Mouse (Mus musculus) heart, embryonic 11.5 days (tissue): ENCODE results near the gene Ephb1. TPM values are rescaled to one million over a fixed set of nuclear protein-coding genes. Genes with fewer than 3 reads are reported as not detected.

ENCODE experiments used
- ATAC-seq: fragments of 200-750 bp; cut with Nextera tagmentation; replicated peaks from 2 replicates; pipeline ENCODE4 v1.8.0; 2017; ENCODE audit warnings: moderate library complexity; ENCODE audit not compliant: insufficient number of reproducible peaks, low FRiP score, low TSS enrichment
- H3K27ac ChIP-seq: fragments of 300-500 bp; sonication (generic); 2 replicates; pipeline ENCODE4 v1.5.1; 2014; ENCODE audit warnings: mild to moderate bottlenecking, low read depth, low read length
- H3K27me3 ChIP-seq: fragments of 300-500 bp; sonication (generic); 2 replicates; pipeline ENCODE4 v1.6.1; 2014; ENCODE audit warnings: mild to moderate bottlenecking, low read length, mixed read lengths; ENCODE audit not compliant: control insufficient read depth, insufficient read depth
- H3K36me3 ChIP-seq: fragments of 300-500 bp; sonication (generic); 2 replicates; pipeline ENCODE4 v1.6.1; 2014; ENCODE audit warnings: mild to moderate bottlenecking, low read length, moderate library complexity, mixed read lengths; ENCODE audit not compliant: control insufficient read depth, insufficient read depth
- H3K4me1 ChIP-seq: fragments of 300-500 bp; sonication (generic); 2 replicates; pipeline ENCODE4 v1.6.1; 2014; ENCODE audit warnings: low read length; ENCODE audit not compliant: control insufficient read depth, insufficient read depth
- H3K4me2 ChIP-seq: fragments of 300-500 bp; sonication (generic); 2 replicates; pipeline ENCODE4 v1.6.1; 2014; ENCODE audit warnings: mild to moderate bottlenecking, moderate library complexity
- H3K4me3 ChIP-seq: fragments of 300-500 bp; sonication (generic); 2 replicates; pipeline ENCODE4 v1.5.1; 2014; ENCODE audit warnings: low read depth, low read length
- H3K9ac ChIP-seq: fragments of 300-500 bp; sonication (generic); 2 replicates; pipeline ENCODE4 v1.6.1; 2014; ENCODE audit warnings: mild to moderate bottlenecking, low read depth, low read length, moderate library complexity
- H3K9me3 ChIP-seq: fragments of 300-500 bp; sonication (generic); replicated peaks from 2 replicates; pipeline ENCODE4 v1.6.1; 2016; ENCODE audit warnings: low read length; ENCODE audit not compliant: control insufficient read depth
- WGBS: fragments of 180-500 bp; shearing (Covaris S2); extraction: QIAGEN DNeasy Blood & Tissue Kit; methylation state at CpG from one replicate; pipeline ENCODE4 v1.1.7; 2014; ENCODE audit not compliant: insufficient replicate concordance; 5-methylcytosine and 5-hydroxymethylcytosine counted together
- polyA plus RNA-seq: library from polyadenylated mRNA; unstranded; fragments of >200 nt; fragmentation: Nextera tagmentation; extraction: Ambion mirVana; gene quantifications from 2 replicates; pipeline ENCODE4 v1.2.1, GENCODE M21; 2014

The Ephb1 gene
- polyA plus RNA-seq, 1 experiment from 2014 or later: 0.87 TPM

- H3K9me3 ChIP-seq: no peaks in the 10 kb centered on the region
- no peak overlapping the region for H3K4me3 ChIP-seq
- no peaks in the 10 kb centered on the region for H3K36me3 ChIP-seq
- H3K4me2 ChIP-seq: no peak overlapping the region
- no peak for ATAC-seq
- H3K27me3 ChIP-seq: peaks cover 82% of the 10 kb centered on the region
- no peak overlapping the region for H3K9ac ChIP-seq
- no peak overlapping the region for H3K27ac ChIP-seq
- 60% methylated on average over 7 of the region's 7 CpGs for WGBS
- peaks cover 5% of the 10 kb centered on the region; the same call in 1 of the 2 replicates for H3K4me1 ChIP-seq
Measured at GRCm38 (mm10) chr9:102263760-102264159, 90.7 kb downstream of the Ephb1 start.

GRCm38 (mm10) chr9:102262100-102262501 is 92.4 kb downstream of the Ephb1 start:
- Histone ChIP-seq H3K27ac (no peak overlapping the region), H3K9ac (no peak overlapping the region), H3K4me1 (peaks cover 5% of the 10 kb centered on the region; the same call in 1 of the 2 replicates), H3K4me2 (peak overlapping the region; percentile 32), H3K4me3 (no peak overlapping the region), H3K36me3 (no peaks in the 10 kb centered on the region), H3K9me3 (no peaks in the 10 kb centered on the region), H3K27me3 (peaks cover 84% of the 10 kb centered on the region)
- 12% methylated on average over 4 of the region's 4 CpGs for WGBS
- no peak for ATAC-seq

GRCm38 (mm10) chr9:102261511-102261910 is 93.0 kb downstream of the Ephb1 start:
- ATAC-seq: no peak
- no peaks in the 10 kb centered on the region for H3K9me3 ChIP-seq
- H3K4me3 ChIP-seq: no peak overlapping the region
- H3K36me3 ChIP-seq: no peaks in the 10 kb centered on the region
- 25% methylated on average over 9 of the region's 9 CpGs for WGBS
- peaks cover 86% of the 10 kb centered on the region for H3K27me3 ChIP-seq
- H3K4me1 ChIP-seq: peaks cover 5% of the 10 kb centered on the region; the same call in 1 of the 2 replicates
- H3K4me2 ChIP-seq: no peak overlapping the region
- H3K9ac ChIP-seq: no peak overlapping the region
- no peak overlapping the region for H3K27ac ChIP-seq

GRCm38 (mm10) chr9:102256407-102256806 is 98.1 kb downstream of the Ephb1 start:
- Histone ChIP-seq H3K4me1 (0 out of 2 replicates have a peak, but pooled peaks cover under 1% of the 10 kb centered on the region), H3K36me3 (no peaks in the 10 kb centered on the region), H3K27me3 (peaks cover 90% of the 10 kb centered on the region), H3K27ac (no peak overlapping the region), H3K4me3 (no peak overlapping the region), H3K9me3 (no peaks in the 10 kb centered on the region), H3K9ac (no peak overlapping the region), H3K4me2 (no peak overlapping the region)
- 86% methylated on average over 5 of the region's 5 CpGs for WGBS
- no peak for ATAC-seq

- H3K36me3 ChIP-seq: no peaks in the 10 kb centered on the region
- peaks cover 88% of the 10 kb centered on the region for H3K27me3 ChIP-seq
- H3K4me3 ChIP-seq: no peak overlapping the region
- no peaks in the 10 kb centered on the region for H3K9me3 ChIP-seq
- H3K4me1 ChIP-seq: no peaks in the 10 kb centered on the region
- H3K4me2 ChIP-seq: no peak overlapping the region
- 74% methylated on average over 6 of the region's 6 CpGs for WGBS
- H3K9ac ChIP-seq: no peak overlapping the region
- no peak overlapping the region for H3K27ac ChIP-seq
- no peak for ATAC-seq
Measured at GRCm38 (mm10) chr9:102255803-102256202, 98.7 kb downstream of the Ephb1 start.

GRCm38 (mm10) chr9:102249124-102249816 is 105.2 kb downstream of the Ephb1 start:
- Histone ChIP-seq H3K4me2 (no peak overlapping the region), H3K4me3 (no peak overlapping the region), H3K27me3 (peaks cover 39% of the 10 kb centered on the region), H3K36me3 (no peaks in the 10 kb centered on the region), H3K9ac (no peak overlapping the region), H3K4me1 (no peaks in the 10 kb centered on the region), H3K9me3 (no peaks in the 10 kb centered on the region), H3K27ac (no peak overlapping the region)
- ATAC-seq: no peak
- WGBS: 48% methylated on average over 9 of the region's 9 CpGs

- peaks cover 23% of the 10 kb centered on the region for H3K27me3 ChIP-seq
- no peaks in the 10 kb centered on the region for H3K9me3 ChIP-seq
- H3K36me3 ChIP-seq: no peaks in the 10 kb centered on the region
- H3K4me3 ChIP-seq: no peak overlapping the region
- H3K27ac ChIP-seq: no peak overlapping the region
- no peaks in the 10 kb centered on the region for H3K4me1 ChIP-seq
- no peak overlapping the region for H3K9ac ChIP-seq
- ATAC-seq: no peak
- H3K4me2 ChIP-seq: no peak overlapping the region
- WGBS: 73% methylated on average over 7 of the region's 7 CpGs
Measured at GRCm38 (mm10) chr9:102245551-102245950, 108.9 kb downstream of the Ephb1 start.

GRCm38 (mm10) chr9:102243296-102243695 is 111.2 kb downstream of the Ephb1 start:
- no peak overlapping the region for H3K9ac ChIP-seq
- H3K27ac ChIP-seq: no peak overlapping the region
- H3K27me3 ChIP-seq: peaks cover 14% of the 10 kb centered on the region
- no peaks in the 10 kb centered on the region for H3K4me1 ChIP-seq
- no peak for ATAC-seq
- no peaks in the 10 kb centered on the region for H3K9me3 ChIP-seq
- no peaks in the 10 kb centered on the region for H3K36me3 ChIP-seq
- whole genome bisulfite sequencing: 48% methylated on average over 7 of the region's 7 CpGs
- no peak overlapping the region for H3K4me2 ChIP-seq
- no peak overlapping the region for H3K4me3 ChIP-seq

GRCm38 (mm10) chr9:102241546-102241945 is 112.9 kb downstream of the Ephb1 start:
- Histone ChIP-seq H3K36me3 (no peaks in the 10 kb centered on the region), H3K9ac (no peak overlapping the region), H3K4me2 (no peak overlapping the region), H3K4me3 (no peak overlapping the region), H3K27me3 (peaks cover 12% of the 10 kb centered on the region; the same call in 1 of the 2 replicates), H3K27ac (no peak overlapping the region), H3K9me3 (no peaks in the 10 kb centered on the region), H3K4me1 (no peaks in the 10 kb centered on the region)
- no peak for ATAC-seq
- 61% methylated on average over 2 of the region's 2 CpGs for WGBS
